Mouse (Mus musculus) hindbrain, embryonic 16.5 days (tissue): Measurements from ENCODE around the gene Ankrd16. TPM values are rescaled to one million over a fixed set of nuclear protein-coding genes. Genes with fewer than 3 reads are reported as not detected.

Source experiments
- ATAC-seq: fragments of 200-750 bp; cut with Nextera tagmentation; 2 replicates; pipeline ENCODE4 v1.8.0; 2017; ENCODE audit warnings: moderate TSS enrichment, moderate library complexity
- H3K27ac ChIP-seq: fragments of 300-500 bp; sonication (generic); 2 replicates; pipeline ENCODE4 v1.5.1; 2014; ENCODE audit warnings: low read depth, mild to moderate bottlenecking, control low read depth, low read length, moderate library complexity
- H3K27me3 ChIP-seq: fragments of 300-500 bp; sonication (generic); replicated peaks from 2 replicates; pipeline ENCODE4 v1.6.1; 2014; ENCODE audit warnings: low read length; ENCODE audit not compliant: control insufficient read depth, insufficient read depth
- H3K36me3 ChIP-seq: fragments of 300-500 bp; sonication (generic); 2 replicates; pipeline ENCODE4 v1.6.1; 2014; ENCODE audit warnings: mild to moderate bottlenecking, low read length, moderate library complexity, mixed read lengths; ENCODE audit not compliant: control insufficient read depth, insufficient read depth
- H3K4me1 ChIP-seq: fragments of 300-500 bp; sonication (generic); 2 replicates; pipeline ENCODE4 v1.6.1; 2014; ENCODE audit warnings: low read depth, low read length; ENCODE audit not compliant: control insufficient read depth, insufficient read depth
- H3K4me2 ChIP-seq: fragments of 300-500 bp; sonication (generic); 2 replicates; pipeline ENCODE4 v1.6.1; 2014; ENCODE audit warnings: mild to moderate bottlenecking, low read length, control low read depth, moderate library complexity
- H3K4me3 ChIP-seq: fragments of 300-500 bp; sonication (generic); 2 replicates; pipeline ENCODE4 v1.5.1; 2014; ENCODE audit warnings: mild to moderate bottlenecking, low read length, control low read depth, moderate library complexity
- H3K9ac ChIP-seq: fragments of 300-500 bp; sonication (generic); 2 replicates; pipeline ENCODE4 v1.6.1; 2014; ENCODE audit warnings: low read depth, mild to moderate bottlenecking, control low read depth, low read length, moderate library complexity
- H3K9me3 ChIP-seq: fragments of 300-500 bp; sonication (generic); 2 replicates; pipeline ENCODE4 v1.6.1; 2014; ENCODE audit warnings: mild to moderate bottlenecking, low read length, moderate library complexity; ENCODE audit not compliant: control insufficient read depth
- WGBS: fragments of 180-500 bp; shearing (Covaris S2); extraction: QIAGEN DNeasy Blood & Tissue Kit; methylation state at CpG from one replicate; pipeline ENCODE4 v1.1.7; 2014; 5-methylcytosine and 5-hydroxymethylcytosine counted together
- polyA plus RNA-seq: library from polyadenylated mRNA; unstranded; fragments of >200 nt; fragmentation: Nextera tagmentation; extraction: Ambion mirVana; gene quantifications from 2 replicates; pipeline ENCODE4 v1.2.1, GENCODE M21; 2015

Gene Ankrd16
- polyA plus RNA-seq, 1 experiment from 2014 or later, result 38.3 TPM

GRCm38 (mm10) chr2:11767161-11767545 is 10.5 kb upstream of the Ankrd16 start:
- no peaks in the 10 kb centered on the region for H3K27me3 ChIP-seq
- ATAC-seq, result peak; percentile 60; the same call in 1 of the 2 replicates
- peaks cover 39% of the 10 kb centered on the region for H3K36me3 ChIP-seq
- no peak overlapping the region for H3K4me2 ChIP-seq
- H3K27ac ChIP-seq, result no peak overlapping the region
- no peak overlapping the region for H3K9ac ChIP-seq
- H3K4me3 ChIP-seq, result no peak overlapping the region
- WGBS, result 73% methylated on average over 10 of the region's 10 CpGs
- H3K4me1 ChIP-seq, result peaks cover under 1% of the 10 kb centered on the region; the same call in 1 of the 2 replicates
- H3K9me3 ChIP-seq, result no peaks in the 10 kb centered on the region

GRCm38 (mm10) chr2:11771701-11772100 is 6.0 kb upstream of the Ankrd16 start:
- H3K4me2 ChIP-seq, result no peak overlapping the region
- H3K4me3 ChIP-seq, result no peak overlapping the region
- H3K9me3 ChIP-seq, result no peaks in the 10 kb centered on the region
- peaks cover 12% of the 10 kb centered on the region for H3K4me1 ChIP-seq
- WGBS, result 93% methylated on average over 4 of the region's 4 CpGs
- peaks cover 10% of the 10 kb centered on the region; the same call in 1 of the 2 replicates for H3K36me3 ChIP-seq
- H3K27ac ChIP-seq, result no peak overlapping the region
- H3K27me3 ChIP-seq, result no peaks in the 10 kb centered on the region
- H3K9ac ChIP-seq, result no peak overlapping the region
- no peak for ATAC-seq

GRCm38 (mm10) chr2:11772401-11772800 is 5.3 kb upstream of the Ankrd16 start:
- WGBS, result 83% methylated on average over 4 of the region's 4 CpGs

GRCm38 (mm10) chr2:11774426-11774825 is 3.2 kb upstream of the Ankrd16 start:
- Histone ChIP-seq H3K27me3 (no peaks in the 10 kb centered on the region), H3K9me3 (no peaks in the 10 kb centered on the region), H3K27ac (no peak overlapping the region), H3K9ac (no peak overlapping the region), H3K4me2 (no peak overlapping the region), H3K4me3 (no peak overlapping the region), H3K36me3 (no peaks in the 10 kb centered on the region), H3K4me1 (peaks cover 18% of the 10 kb centered on the region)
- no peak for ATAC-seq
- WGBS, result 86% methylated on average over 10 of the region's 10 CpGs

More at GRCm38 (mm10) chr2:11772401-11772800, 5.3 kb upstream of the Ankrd16 start:
- ATAC-seq, result no peak
- peaks cover 12% of the 10 kb centered on the region for H3K4me1 ChIP-seq
- H3K9me3 ChIP-seq, result no peaks in the 10 kb centered on the region
- no peak overlapping the region for H3K27ac ChIP-seq
- no peak overlapping the region for H3K9ac ChIP-seq
- no peak overlapping the region for H3K4me3 ChIP-seq
- no peak overlapping the region for H3K4me2 ChIP-seq
- no peaks in the 10 kb centered on the region for H3K27me3 ChIP-seq
- 0 out of 2 replicates have a peak, but pooled peaks cover 4% of the 10 kb centered on the region for H3K36me3 ChIP-seq

- Histone ChIP-seq H3K4me2 (no peak overlapping the region), H3K4me3 (no peak overlapping the region), H3K36me3 (no peaks in the 10 kb centered on the region), H3K27me3 (no peaks in the 10 kb centered on the region), H3K4me1 (peaks cover 25% of the 10 kb centered on the region), H3K27ac (no peak overlapping the region), H3K9ac (no peak overlapping the region), H3K9me3 (no peaks in the 10 kb centered on the region)
- no peak for ATAC-seq
- WGBS, result 66% methylated on average over 5 of the region's 5 CpGs
Measured at GRCm38 (mm10) chr2:11775121-11775520, 2.6 kb upstream of the Ankrd16 start.

GRCm38 (mm10) chr2:11776415-11776814 is 1.3 kb upstream of the Ankrd16 start:
- ATAC-seq, result no peak
- peak overlapping the region; percentile 90 for H3K4me3 ChIP-seq
- H3K9ac ChIP-seq, result peak overlapping the region; percentile 93; the same call in 1 of the 2 replicates
- H3K4me1 ChIP-seq, result peaks cover 26% of the 10 kb centered on the region
- H3K9me3 ChIP-seq, result no peaks in the 10 kb centered on the region
- 54% methylated on average over 8 of the region's 8 CpGs for WGBS
- H3K27me3 ChIP-seq, result no peaks in the 10 kb centered on the region
- no peak overlapping the region for H3K27ac ChIP-seq
- H3K4me2 ChIP-seq, result peak overlapping the region; percentile 66
- H3K36me3 ChIP-seq, result no peaks in the 10 kb centered on the region

- peaks cover 13% of the 10 kb centered on the region for H3K36me3 ChIP-seq
- ATAC-seq, result peak; percentile 91
- H3K27me3 ChIP-seq, result no peaks in the 10 kb centered on the region
- peak overlapping the region; percentile 90 for H3K4me3 ChIP-seq
- H3K9ac ChIP-seq, result peak overlapping the region; percentile 81
- peak overlapping the region; percentile 57 for H3K4me2 ChIP-seq
- H3K9me3 ChIP-seq, result no peaks in the 10 kb centered on the region
- peak overlapping the region; percentile 87 for H3K27ac ChIP-seq
- WGBS, result under 1% methylated on average over 43 of the region's 43 CpGs
- H3K4me1 ChIP-seq, result peaks cover 24% of the 10 kb centered on the region
Measured at GRCm38 (mm10) chr2:11778087-11778823, 579 bp downstream of the Ankrd16 start.

- no peak for ATAC-seq
- no peak overlapping the region for H3K9ac ChIP-seq
- 91% methylated on average over 6 of the region's 6 CpGs for WGBS
- peaks cover 11% of the 10 kb centered on the region for H3K4me1 ChIP-seq
- no peaks in the 10 kb centered on the region for H3K9me3 ChIP-seq
- H3K27ac ChIP-seq, result no peak overlapping the region
- no peaks in the 10 kb centered on the region for H3K27me3 ChIP-seq
- no peak overlapping the region for H3K4me3 ChIP-seq
- no peak overlapping the region for H3K4me2 ChIP-seq
- peaks cover 44% of the 10 kb centered on the region for H3K36me3 ChIP-seq
Measured at GRCm38 (mm10) chr2:11784159-11784558, 6.5 kb downstream of the Ankrd16 start.

- Histone ChIP-seq H3K9ac (no peak overlapping the region), H3K27me3 (no peaks in the 10 kb centered on the region), H3K4me1 (no peaks in the 10 kb centered on the region), H3K4me3 (no peak overlapping the region), H3K4me2 (no peak overlapping the region), H3K27ac (no peak overlapping the region), H3K9me3 (no peaks in the 10 kb centered on the region), H3K36me3 (peaks cover 21% of the 10 kb centered on the region)
- 82% methylated on average over 4 of the region's 4 CpGs for WGBS
- no peak for ATAC-seq
Measured at GRCm38 (mm10) chr2:11794668-11795067, 17.0 kb downstream of the Ankrd16 start.
